Mouse (Mus musculus) NIH3T3 (cell line): ENCODE measurements around the gene Gpr25.

ENCODE experiments used
- DNase-seq: peaks from one replicate; pipeline ENCODE4 v3.0.0-alpha.2; 2012; ENCODE audit warnings: low read depth

The Gpr25 gene

GRCm38 (mm10) chr1:136232986-136233790 is 27.5 kb downstream of the Gpr25 start:
- peak; percentile 42 for DNase-seq

GRCm38 (mm10) chr1:136232285-136232926 is 28.3 kb downstream of the Gpr25 start:
- peak; percentile 24 for DNase-seq

- no peak for DNase-seq
Measured at GRCm38 (mm10) chr1:136231596-136231995, 29.1 kb downstream of the Gpr25 start.

- no peak for DNase-seq
Measured at GRCm38 (mm10) chr1:136230201-136230600, 30.5 kb downstream of the Gpr25 start.

GRCm38 (mm10) chr1:136229040-136229373 is 31.7 kb downstream of the Gpr25 start:
- peak; percentile 11 for DNase-seq

- peak; percentile 90 for DNase-seq
Measured at GRCm38 (mm10) chr1:136228328-136229039, 32.2 kb downstream of the Gpr25 start.

GRCm38 (mm10) chr1:136227870-136228269 is 32.8 kb downstream of the Gpr25 start:
- peak; percentile 75 for DNase-seq

- DNase-seq = no peak
Measured at GRCm38 (mm10) chr1:136226626-136227025, 34.0 kb downstream of the Gpr25 start.

GRCm38 (mm10) chr1:136225846-136226245 is 34.8 kb downstream of the Gpr25 start:
- DNase-seq = no peak

- DNase-seq = no peak
Measured at GRCm38 (mm10) chr1:136223758-136224342, 36.8 kb downstream of the Gpr25 start.

GRCm38 (mm10) chr1:136222386-136222785 is 38.3 kb downstream of the Gpr25 start:
- DNase-seq = no peak

- no peak for DNase-seq
Measured at GRCm38 (mm10) chr1:136220037-136220871, 40.4 kb downstream of the Gpr25 start.

- DNase-seq = no peak
Measured at GRCm38 (mm10) chr1:136214304-136214703, 46.4 kb downstream of the Gpr25 start.

- DNase-seq = peak; percentile 58
Measured at GRCm38 (mm10) chr1:136212803-136213202, 47.9 kb downstream of the Gpr25 start, which contains the start of gene Mroh3. Gene Mroh3, minus strand, starts transcription at chr1:136212828.
